Mouse (Mus musculus): ENCODE measurements around the gene Fbll1. TPM values are rescaled to one million over a fixed set of nuclear protein-coding genes. Genes with fewer than 3 reads are reported as not detected.
"Not testable (repeated sequence)": the region's sequence is repeated elsewhere in the genome, so short reads cannot be mapped to it uniquely, and the experiment has no call there.

Gene Fbll1
- total RNA-seq (2021): 1 to 10 TPM; 1.2 to 2.4 TPM
- long read RNA-seq, experiment 1, partial matches to known transcripts: 0 of 1 reads
- long read RNA-seq, experiment 1, other reads (novel, unspliced or antisense): 0 of 1 reads
- long read RNA-seq, experiment 2, partial matches to known transcripts: 0 of 1 reads
- long read RNA-seq, experiment 2, other reads (novel, unspliced or antisense): 0 of 1 reads

GRCm38 (mm10) chr11:35798874-35799273 lies at the start of gene Fbll1:
Gene Fbll1 (minus strand): TSS chr11:35798884.
- peak; percentile 77 for DNase-seq

- no peak for DNase-seq
Observed at GRCm38 (mm10) chr11:35844299-35844698, 45.6 kb upstream of the Fbll1 start.

DNA sequence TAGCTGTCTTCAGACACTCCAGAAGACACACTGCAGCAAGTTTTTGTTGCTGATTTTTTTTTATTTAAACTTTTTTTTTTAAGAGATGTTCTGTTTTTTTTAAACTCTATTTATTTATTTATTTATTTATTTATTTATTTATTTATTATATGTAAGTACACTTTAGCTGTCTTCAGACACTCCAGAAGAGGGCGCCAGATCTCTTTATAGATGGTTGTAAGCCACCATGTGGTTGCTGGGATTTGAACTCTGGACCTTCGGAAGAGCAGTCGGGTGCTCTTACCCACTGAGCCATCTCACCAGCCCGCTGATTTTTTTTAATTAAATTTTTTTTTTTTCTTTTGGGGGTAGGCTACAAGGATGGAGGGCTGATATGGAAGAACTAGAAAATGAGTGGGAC lies 43.9 kb upstream of the Fbll1 start:
- not testable (repeated sequence) for DNase-seq

GRCm38 (mm10) chr11:35841738-35842325 lies 43.1 kb upstream of the Fbll1 start:
- no peak for DNase-seq

DNA sequence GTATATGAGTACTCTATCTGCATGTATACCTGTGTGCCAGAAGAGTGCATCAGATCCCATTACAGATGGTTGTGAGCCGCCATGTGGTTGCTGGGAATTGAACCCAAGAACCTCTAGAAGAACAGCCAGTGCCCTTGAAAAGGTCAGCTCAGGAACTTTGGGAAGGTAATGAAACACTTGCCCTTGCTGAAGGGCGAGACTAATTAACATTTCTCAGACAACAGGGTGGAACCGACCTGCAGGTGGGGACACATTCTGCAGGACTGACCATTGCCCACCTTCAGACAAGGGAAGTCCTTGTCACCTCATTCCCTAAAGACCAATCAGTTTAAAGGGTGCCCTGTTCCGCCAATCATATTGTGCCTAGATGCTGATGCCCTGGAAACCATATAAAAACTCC lies 42.1 kb upstream of the Fbll1 start:
- not testable (repeated sequence) for DNase-seq

GRCm38 (mm10) chr11:35840282-35840681 lies 41.6 kb upstream of the Fbll1 start:
- no peak for DNase-seq

DNA sequence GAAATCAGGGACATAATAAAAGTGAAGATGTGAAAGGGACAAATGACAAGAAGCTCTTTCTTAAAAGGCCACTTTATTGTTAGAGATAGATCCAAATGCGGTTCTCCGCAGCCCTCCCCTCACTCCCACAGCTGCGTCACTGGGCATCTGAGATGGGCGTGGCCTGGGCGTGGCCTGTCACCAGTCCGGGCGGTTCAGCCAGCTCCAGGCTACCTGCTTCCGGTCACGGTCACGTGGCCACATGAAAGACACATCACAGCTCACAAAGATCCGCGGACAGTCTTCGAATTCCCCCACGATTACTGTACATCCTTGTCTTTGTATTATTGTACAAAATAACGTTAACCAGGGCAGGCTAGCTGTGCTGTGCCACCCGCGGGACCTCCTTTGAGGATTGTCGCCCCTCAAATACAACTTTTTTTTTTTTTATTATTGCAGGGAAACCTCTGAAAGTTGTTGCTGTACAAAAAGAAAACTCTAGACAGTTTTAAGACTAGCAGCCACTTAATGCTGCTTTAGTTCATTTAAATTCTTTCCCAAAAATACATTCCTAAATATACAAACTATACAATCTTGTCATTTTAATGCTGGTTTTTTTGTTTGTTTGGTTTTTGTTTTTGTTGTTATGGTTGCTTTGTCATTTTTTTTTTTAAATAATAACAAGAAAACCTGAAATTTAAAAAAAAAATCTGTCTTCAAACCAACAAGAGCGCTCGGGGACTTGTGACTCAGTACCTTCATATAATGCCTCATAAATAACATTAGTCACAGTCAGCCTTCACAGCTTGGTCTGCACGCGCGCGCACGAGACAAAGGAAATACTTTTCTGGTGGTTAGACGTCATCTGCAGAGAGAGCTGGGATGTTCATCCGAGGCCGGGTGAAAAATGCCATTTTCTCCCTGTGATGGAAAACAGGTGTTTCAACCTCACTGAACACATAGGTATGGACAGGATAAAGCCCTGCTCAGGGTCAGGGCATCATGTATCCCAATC lies 40.0 kb upstream of the Fbll1 start:
- DNase-seq: peak; percentile 95

GRCm38 (mm10) chr11:35837156-35838126 lies 38.8 kb upstream of the Fbll1 start:
- DNase-seq: no peak

GRCm38 (mm10) chr11:35834022-35834760 lies 35.5 kb upstream of the Fbll1 start, which contains the start of gene Rars:
Gene Rars (minus strand): TSS chr11:35834506.
- peak; percentile 95 for DNase-seq

DNA sequence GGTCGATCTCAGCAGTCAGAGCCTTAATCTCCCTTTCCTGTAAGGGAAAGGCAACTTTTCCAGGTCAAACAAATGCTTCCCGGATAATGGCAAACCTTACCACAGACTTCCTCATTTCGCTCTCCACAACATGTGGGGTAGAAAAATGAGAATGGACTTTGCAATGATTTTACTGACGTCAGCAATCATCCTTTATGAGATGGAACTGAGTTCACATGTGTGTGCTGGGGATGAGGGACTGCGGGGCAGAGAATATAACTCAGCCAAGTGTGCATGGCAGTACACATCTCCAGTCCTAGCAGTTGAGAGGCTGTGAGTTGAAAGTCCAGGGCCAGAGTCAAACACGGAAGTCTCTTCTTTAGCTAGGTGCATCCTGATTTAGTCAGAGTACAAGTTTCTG lies 34.6 kb upstream of the Fbll1 start:
- no peak for DNase-seq

- DNase-seq: no peak
Observed at GRCm38 (mm10) chr11:35832139-35832538, 33.5 kb upstream of the Fbll1 start.

- DNase-seq: no peak
Observed at GRCm38 (mm10) chr11:35827714-35828113, 29.0 kb upstream of the Fbll1 start.

DNA sequence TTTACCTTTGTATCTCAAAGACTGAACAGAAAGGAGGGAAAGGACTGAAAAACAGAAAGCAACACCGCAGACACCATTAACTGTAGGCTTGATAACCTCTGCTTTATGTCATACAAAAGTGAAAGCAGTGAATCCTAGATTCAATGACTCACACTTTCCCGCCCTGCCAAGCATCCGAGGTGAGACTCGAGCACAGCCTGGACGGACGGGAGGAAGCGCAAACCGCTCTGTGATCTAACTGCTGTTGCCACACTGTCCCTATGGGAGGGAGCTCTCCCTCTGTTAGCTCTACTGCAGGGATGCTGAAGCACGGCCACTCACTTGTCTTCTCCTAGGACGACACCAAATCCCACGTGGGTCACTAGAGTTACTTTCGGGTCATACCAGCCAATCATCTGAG lies 17.6 kb upstream of the Fbll1 start:
- DNase-seq: no peak

- no peak for DNase-seq
Observed at GRCm38 (mm10) chr11:35811458-35811857, 12.8 kb upstream of the Fbll1 start.

DNA sequence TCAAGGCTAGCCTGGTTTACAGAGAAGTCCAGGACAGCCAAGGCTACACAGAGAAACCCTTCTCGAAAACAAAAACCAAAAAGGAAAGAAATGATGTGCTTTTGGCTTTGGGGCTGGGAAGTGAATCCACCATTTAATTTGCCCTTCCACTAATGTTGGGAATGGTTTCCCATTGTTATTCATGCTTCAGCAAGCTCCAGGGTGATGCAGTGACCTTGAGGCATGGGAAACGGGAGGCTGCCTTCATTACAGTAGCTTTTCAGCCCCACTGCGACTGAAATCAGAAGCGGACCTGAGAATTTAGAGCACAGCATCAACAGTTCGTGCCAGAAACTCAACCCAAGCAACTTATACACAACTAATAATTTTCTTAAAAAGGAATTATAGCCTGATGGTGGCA lies 2.6 kb upstream of the Fbll1 start:
- DNase-seq: no peak

DNA sequence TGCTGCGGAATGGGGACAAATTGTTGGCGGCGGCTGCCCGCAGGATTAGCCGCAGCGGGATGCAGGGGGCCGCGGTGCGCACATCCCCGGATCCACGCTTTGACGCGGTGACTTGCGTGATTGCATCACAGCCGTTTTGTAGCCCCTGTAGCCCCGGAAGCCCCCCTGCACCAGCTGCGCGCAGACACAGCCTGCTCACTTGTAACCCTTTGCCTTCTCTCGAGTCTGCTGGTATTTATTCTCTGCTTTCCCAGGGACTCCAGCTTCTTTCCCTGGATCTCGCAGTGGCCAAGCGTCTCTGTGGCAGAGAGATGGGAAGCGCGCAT lies 226 bp downstream of the Fbll1 start:
- no peak for DNase-seq

DNA sequence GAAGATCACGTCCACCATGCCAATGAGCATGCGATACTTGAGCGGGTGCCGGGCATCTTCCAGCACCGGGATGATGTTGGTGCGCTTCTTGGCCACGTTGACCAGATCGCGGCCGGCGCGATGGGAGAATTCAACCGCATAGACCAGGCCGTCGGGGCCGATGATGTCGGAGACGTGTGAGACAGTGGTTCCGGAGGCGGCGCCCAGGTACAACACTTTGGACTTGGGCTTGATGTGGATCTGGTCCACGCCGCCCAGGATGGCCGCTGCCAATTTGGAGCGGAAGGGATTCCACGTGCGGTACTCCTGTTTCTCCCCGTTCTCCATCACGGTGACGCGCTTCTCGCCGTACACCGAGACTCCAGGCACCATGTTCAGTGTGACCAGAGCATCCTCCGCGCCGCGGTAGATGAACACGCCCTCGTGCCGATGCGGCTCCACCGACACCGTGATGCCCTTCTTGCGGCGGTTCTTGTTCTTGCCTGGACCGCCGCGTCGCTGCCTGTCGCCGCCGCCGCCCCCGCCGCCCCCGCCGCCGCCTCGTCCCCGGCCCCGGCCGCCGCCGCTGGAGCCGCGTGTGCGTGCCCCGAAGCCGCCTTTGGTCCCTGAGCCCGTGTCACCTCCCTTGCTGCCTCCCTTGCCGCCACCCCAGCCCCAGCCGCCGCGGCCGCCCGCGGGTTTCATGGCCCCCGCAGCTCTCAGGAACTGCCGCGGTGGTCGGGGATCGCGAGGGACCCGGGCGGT lies 761 bp downstream of the Fbll1 start:
- peak; percentile 4 for DNase-seq

DNA sequence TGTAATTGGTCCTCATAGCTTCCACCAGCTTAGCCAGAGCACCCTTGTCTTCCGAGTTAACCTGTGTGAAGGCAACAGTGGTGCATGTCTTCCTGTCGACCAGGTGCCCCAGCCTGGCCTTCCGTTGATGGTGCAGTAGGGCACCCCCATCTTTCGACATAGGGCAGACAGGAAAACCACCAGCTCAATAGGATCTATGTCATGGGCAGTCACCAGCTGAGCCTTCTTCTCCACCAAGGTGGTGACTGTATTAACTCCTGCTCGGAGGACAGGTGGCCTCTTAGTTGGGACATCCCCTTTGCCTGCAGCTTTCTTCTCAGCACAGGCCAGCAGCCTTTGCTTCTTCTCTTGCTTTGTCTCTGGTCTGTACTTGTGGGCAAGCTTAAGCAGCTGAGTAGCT lies 5.9 kb downstream of the Fbll1 start:
- DNase-seq: not testable (repeated sequence)

GRCm38 (mm10) chr11:35788443-35788842 lies 10.2 kb downstream of the Fbll1 start:
- no peak for DNase-seq

- DNase-seq: no peak
Observed at GRCm38 (mm10) chr11:35784537-35784936, 14.1 kb downstream of the Fbll1 start.

DNA sequence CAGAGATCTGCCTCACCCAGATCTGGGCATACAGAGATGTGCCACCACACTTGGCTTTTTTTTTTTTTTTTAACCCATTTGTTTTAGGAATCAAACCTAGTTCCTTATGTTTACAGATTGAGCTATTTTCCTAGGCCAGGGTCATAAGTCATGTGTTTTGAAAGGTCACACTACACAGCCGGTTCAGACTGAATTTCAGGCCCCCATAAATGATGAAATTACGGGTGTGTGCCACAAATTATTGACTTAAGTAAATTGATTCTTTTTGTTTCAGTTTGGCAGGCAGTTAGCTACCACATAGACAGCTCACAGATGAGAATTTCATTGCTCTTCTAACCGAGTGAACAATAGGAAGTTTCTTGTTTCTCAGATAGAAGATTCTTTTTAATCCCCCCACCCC lies 14.7 kb downstream of the Fbll1 start:
- DNase-seq: no peak
